Mouse (Mus musculus) monocyte, adult 5-6 weeks (primary cell): Measurements from ENCODE around the gene Prmt2. TPM values are rescaled to one million over a fixed set of nuclear protein-coding genes. Genes with fewer than 3 reads are reported as not detected.

Experiments used
- ATAC-seq: fragments of 153-309, 156-312 bp; replicated peaks from 2 replicates; pipeline ENCODE4 v1.8.0; 2017; ENCODE audit warnings: mild to moderate bottlenecking; ENCODE audit not compliant: low TSS enrichment, insufficient number of reproducible peaks, severe bottlenecking, poor library complexity, low FRiP score
- total RNA-seq: library from RNA; stranded (forward); fragments of 200-1000, 200-491, 200-594 nt; gene quantifications from 3 replicates; pipeline ENCODE4 v1.2.3, GENCODE M21; 2017

Gene Prmt2
- total RNA-seq, 1 experiment from 2014 or later: 5.0 TPM

GRCm38 (mm10) chr10:76239401-76239800 lies 1.7 kb upstream of the Prmt2 start:
- no peak for ATAC-seq

- ATAC-seq: no peak
Observed at GRCm38 (mm10) chr10:76229627-76230026, 8.0 kb downstream of the Prmt2 start.

- no peak for ATAC-seq
Observed at GRCm38 (mm10) chr10:76225944-76226343, 11.7 kb downstream of the Prmt2 start.

- no peak for ATAC-seq
Observed at GRCm38 (mm10) chr10:76218240-76218639, 19.4 kb downstream of the Prmt2 start.

GRCm38 (mm10) chr10:76217056-76217455 lies 20.6 kb downstream of the Prmt2 start:
- no peak for ATAC-seq

GRCm38 (mm10) chr10:76214161-76214560 lies 23.5 kb downstream of the Prmt2 start:
- ATAC-seq: no peak

GRCm38 (mm10) chr10:76212121-76212520 lies 25.5 kb downstream of the Prmt2 start:
- no peak for ATAC-seq

- no peak for ATAC-seq
Observed at GRCm38 (mm10) chr10:76210806-76211205, 26.9 kb downstream of the Prmt2 start.

GRCm38 (mm10) chr10:76209241-76209640 lies 28.4 kb downstream of the Prmt2 start:
- ATAC-seq: no peak

- no peak for ATAC-seq
Observed at GRCm38 (mm10) chr10:76207262-76207796, 30.3 kb downstream of the Prmt2 start.

GRCm38 (mm10) chr10:76203798-76204283 lies 33.8 kb downstream of the Prmt2 start:
- no peak for ATAC-seq

- ATAC-seq: no peak
Observed at GRCm38 (mm10) chr10:76201978-76202377, 35.7 kb downstream of the Prmt2 start.

GRCm38 (mm10) chr10:76201416-76201815 lies 36.2 kb downstream of the Prmt2 start:
- ATAC-seq: no peak

- ATAC-seq: no peak
Observed at GRCm38 (mm10) chr10:76188010-76188409, 49.7 kb downstream of the Prmt2 start.

- no peak for ATAC-seq
Observed at GRCm38 (mm10) chr10:76185216-76185615, 52.4 kb downstream of the Prmt2 start.

GRCm38 (mm10) chr10:76174899-76175298 lies 62.8 kb downstream of the Prmt2 start:
- no peak for ATAC-seq

GRCm38 (mm10) chr10:76158009-76158408 lies 79.7 kb downstream of the Prmt2 start:
- no peak for ATAC-seq

GRCm38 (mm10) chr10:76157528-76157927 lies 80.1 kb downstream of the Prmt2 start:
- ATAC-seq: no peak
